Mouse (Mus musculus): ENCODE data around the gene Rbx1.

GRCm38 (mm10) chr15:81465901-81466737, at the start of gene Rbx1:
- no peak for TF ChIP-seq CTCF (IDR thresholded peaks at IDR 0.05)
- no peak; the same call in 1 of the 2 replicates for TF ChIP-seq EP300 (IDR thresholded peaks at IDR 0.05)
